Mouse (Mus musculus) erythroblast, embryonic 14.5 days (primary cell): ENCODE measurements at regions not wholly inside any gene's neighbourhood (a gene's known extent, or its start where the extent isn't known, plus 50 kb on each side); places are given as distances from the start of the nearest gene placed in this dataset.

ENCODE experiments used
- GATA1 ChIP-seq: IDR thresholded peaks from 2 replicates; pipeline ENCODE4 v1.6.1; 2012; ENCODE audit warnings: low read length, inconsistent platforms, mixed read lengths
- TAL1 ChIP-seq: IDR thresholded peaks from 3 replicates; pipeline ENCODE4 v1.6.1; 2012; ENCODE audit warnings: low read length, inconsistent platforms, mixed read lengths

- TF ChIP-seq TAL1 (peak; percentile 61), GATA1 (no peak)
Measured at GRCm38 (mm10) chr7:119270826-119271420, 86.5 kb upstream of the Gpr139 start.
